Mouse (Mus musculus) liver, adult 2 months (tissue): ENCODE measurements around the gene Itsn2. TPM values are rescaled to one million over a fixed set of nuclear protein-coding genes. Genes with fewer than 3 reads are reported as not detected.

Source experiments
- DNase-seq: peaks from one replicate; pipeline ENCODE4 v3.0.0-alpha.2; 2011; ENCODE audit warnings: low read depth, low spot score; ENCODE audit errors: extremely low read depth
- H3K27ac ChIP-seq: fragments of 200-500 bp; replicated peaks from 2 replicates; pipeline ENCODE4 v1.5.1; 2012; ENCODE audit warnings: low read depth, mild to moderate bottlenecking, control low read depth, inconsistent platforms, low read length; ENCODE audit not compliant: insufficient read depth
- H3K27me3 ChIP-seq: fragments of 200-500 bp; 2 replicates; pipeline ENCODE4 v1.6.1; 2012; ENCODE audit warnings: mild to moderate bottlenecking, moderate library complexity, low read length, inconsistent platforms; ENCODE audit not compliant: control insufficient read depth, insufficient read depth
- H3K36me3 ChIP-seq: fragments of 200-500 bp; 2 replicates; pipeline ENCODE4 v1.6.1; 2012; ENCODE audit warnings: low read length, inconsistent platforms; ENCODE audit not compliant: control insufficient read depth, insufficient read depth
- H3K4me1 ChIP-seq: fragments of 200-500 bp; 2 replicates; pipeline ENCODE4 v1.6.1; 2011; ENCODE audit warnings: low read length; ENCODE audit not compliant: control insufficient read depth, insufficient read depth
- H3K4me3 ChIP-seq: fragments of 200-500 bp; 2 replicates; pipeline ENCODE4 v1.5.1; 2011; ENCODE audit warnings: low read depth, mild to moderate bottlenecking, control low read depth, low read length, moderate library complexity; ENCODE audit not compliant: insufficient read depth
- H3K79me2 ChIP-seq: fragments of 200-500 bp; 2 replicates; pipeline ENCODE4 v1.6.1; 2012; ENCODE audit warnings: inconsistent platforms, mild to moderate bottlenecking, low read length, moderate library complexity; ENCODE audit not compliant: control insufficient read depth, insufficient read depth
- H3K9ac ChIP-seq: fragments of 200-500 bp; 2 replicates; pipeline ENCODE4 v1.6.1; 2012; ENCODE audit warnings: low read depth, mild to moderate bottlenecking, control low read depth, inconsistent platforms, low read length
- CTCF ChIP-seq: fragments of 200-500 bp; IDR thresholded peaks from 2 replicates; pipeline ENCODE4 v1.5.1; 2011; ENCODE audit warnings: low read depth, low read length, control low read depth
- POLR2A ChIP-seq: fragments of 200-500 bp; IDR thresholded peaks from 2 replicates; pipeline ENCODE4 v1.6.1; 2011; ENCODE audit warnings: low read length, control low read depth; ENCODE audit not compliant: insufficient read depth; ENCODE audit errors: extremely low read depth
- WGBS: fragments of 180-500 bp; shearing (Covaris S2); methylation state at CpG from one replicate; pipeline ENCODE4 v1.1.7; 2018; 5-methylcytosine and 5-hydroxymethylcytosine counted together
- polyA plus RNA-seq: library from polyadenylated mRNA; depleted of rRNA; stranded (reverse); fragments of >200 nt; gene quantifications from 2 replicates; pipeline ENCODE4 v1.2.3, GENCODE M21; 2012
- total RNA-seq: library from RNA; depleted of rRNA; stranded (reverse); fragments of >200 nt; gene quantifications from 2 replicates; pipeline ENCODE4 v1.2.3, GENCODE M21; 2014

Gene Itsn2
- total and polyA plus RNA-seq, 2 experiments, result 11.6 to 26.8 TPM

GRCm38 (mm10) chr12:4640737-4641136 is 48.3 kb downstream of the Itsn2 start:
- DNase-seq, result no peak
- H3K36me3 ChIP-seq, result peaks cover 54% of the 10 kb centered on the region
- no peaks in the 10 kb centered on the region for H3K27me3 ChIP-seq
- no peak overlapping the region for H3K27ac ChIP-seq
- no peaks in the 10 kb centered on the region for H3K79me2 ChIP-seq
- TF ChIP-seq POLR2A (no peak), CTCF (no peak)
- WGBS, result 72% methylated on average over 1 of the region's 1 CpGs
- H3K4me3 ChIP-seq, result no peak overlapping the region
- no peak overlapping the region for H3K9ac ChIP-seq
- H3K4me1 ChIP-seq, result no peaks in the 10 kb centered on the region

GRCm38 (mm10) chr12:4656813-4657212 is 64.4 kb downstream of the Itsn2 start:
- no peaks in the 10 kb centered on the region for H3K27me3 ChIP-seq
- 91% methylated on average over 2 of the region's 2 CpGs for WGBS

GRCm38 (mm10) chr12:4664929-4665674 is 72.7 kb downstream of the Itsn2 start:
- no peak overlapping the region for H3K4me3 ChIP-seq
- H3K36me3 ChIP-seq, result peaks cover 43% of the 10 kb centered on the region
- H3K27ac ChIP-seq, result no peak overlapping the region
- DNase-seq, result no peak
- no peak overlapping the region for H3K9ac ChIP-seq
- no peaks in the 10 kb centered on the region for H3K27me3 ChIP-seq
- TF ChIP-seq CTCF, result no peak
- 83% methylated on average over 7 of the region's 7 CpGs for WGBS
- H3K4me1 ChIP-seq, result no peaks in the 10 kb centered on the region
- no peaks in the 10 kb centered on the region for H3K79me2 ChIP-seq

More at GRCm38 (mm10) chr12:4656813-4657212, 64.4 kb downstream of the Itsn2 start:
- no peaks in the 10 kb centered on the region for H3K79me2 ChIP-seq
- DNase-seq, result no peak
- H3K4me1 ChIP-seq, result no peaks in the 10 kb centered on the region
- H3K9ac ChIP-seq, result no peak overlapping the region
- H3K27ac ChIP-seq, result no peak overlapping the region
- TF ChIP-seq POLR2A, result no peak
- TF ChIP-seq CTCF, result no peak
- H3K36me3 ChIP-seq, result peaks cover 39% of the 10 kb centered on the region
- H3K4me3 ChIP-seq, result no peak overlapping the region

GRCm38 (mm10) chr12:4665675-4666037 is 73.2 kb downstream of the Itsn2 start:
- 89% methylated on average over 5 of the region's 5 CpGs for WGBS
- Histone ChIP-seq H3K27ac (no peak overlapping the region), H3K36me3 (peaks cover 45% of the 10 kb centered on the region)

GRCm38 (mm10) chr12:4676336-4676735 is 83.9 kb downstream of the Itsn2 start:
- no peaks in the 10 kb centered on the region for H3K4me1 ChIP-seq
- 100% methylated on average over 1 of the region's 1 CpGs for WGBS
- no peaks in the 10 kb centered on the region for H3K27me3 ChIP-seq
- no peak overlapping the region for H3K4me3 ChIP-seq
- no peak for DNase-seq
- H3K36me3 ChIP-seq, result peaks cover 48% of the 10 kb centered on the region
- H3K9ac ChIP-seq, result no peak overlapping the region
- no peak overlapping the region for H3K27ac ChIP-seq
- H3K79me2 ChIP-seq, result no peaks in the 10 kb centered on the region
- TF ChIP-seq POLR2A (no peak), CTCF (no peak)

More at GRCm38 (mm10) chr12:4665675-4666037, 73.2 kb downstream of the Itsn2 start:
- Histone ChIP-seq H3K4me3 (no peak overlapping the region), H3K4me1 (no peaks in the 10 kb centered on the region), H3K79me2 (no peaks in the 10 kb centered on the region), H3K9ac (no peak overlapping the region), H3K27me3 (no peaks in the 10 kb centered on the region)
- TF ChIP-seq POLR2A (no peak), CTCF (no peak)
- DNase-seq, result no peak

DNA sequence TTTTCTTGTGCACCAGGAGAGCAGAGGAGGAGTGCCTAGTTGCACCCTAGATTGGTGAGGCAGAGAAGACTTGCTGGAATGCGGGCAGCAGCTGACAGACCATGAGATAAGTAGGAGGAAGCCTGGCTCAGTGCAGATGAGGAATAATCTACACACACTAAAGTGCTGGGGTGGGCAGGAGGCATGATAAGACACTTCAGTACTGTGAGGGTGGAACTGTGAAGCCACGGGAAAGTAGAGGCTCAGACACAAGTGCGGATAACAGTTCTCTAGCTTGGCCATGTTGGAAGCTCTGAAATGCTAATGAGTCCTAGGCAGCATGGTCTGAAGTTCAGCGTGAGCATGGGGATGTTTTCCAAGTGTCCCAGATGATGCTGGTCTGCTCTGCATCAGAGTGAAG is 87.5 kb downstream of the Itsn2 start:
- Histone ChIP-seq H3K27ac (no peak overlapping the region), H3K4me1 (no peaks in the 10 kb centered on the region)
- WGBS, result 80% methylated on average over 4 of the region's 4 CpGs

More for the DNA sequence above, 87.5 kb downstream of the Itsn2 start:
- Histone ChIP-seq H3K4me3 (no peak overlapping the region), H3K27me3 (no peaks in the 10 kb centered on the region), H3K36me3 (peaks cover 21% of the 10 kb centered on the region), H3K9ac (no peak overlapping the region), H3K79me2 (no peaks in the 10 kb centered on the region)
- TF ChIP-seq CTCF, result no peak
- no peak for TF ChIP-seq POLR2A
- no peak for DNase-seq
